8 mouse cellular contexts compared by ENCODE assay signal in genomic region chr14:25588946-25589937, GRCm38 (mm10).
DNase-seq lines count a peak whose midpoint lies in the region; ATAC-seq and TF ChIP-seq lines count a peak whose summit lies in the region.

No protein-coding gene starts in this region.

- peaks cover 12% of the 10 kb centered on the region for H3K4me1 ChIP-seq in bone marrow, adult 2 months (ENCODE audit: control insufficient read depth, insufficient read depth, low read length)
- H3K4me1 ChIP-seq in forebrain, embryonic 11.5 days (replicated peaks; ENCODE audit: control insufficient read depth, insufficient read depth, low read length), result peaks cover 59% of the 10 kb centered on the region
- H3K4me1 ChIP-seq in hindbrain, embryonic 13.5 days (replicated peaks), result peaks cover 83% of the 10 kb centered on the region
- peaks cover 68% of the 10 kb centered on the region for H3K4me1 ChIP-seq in midbrain, embryonic 16.5 days (ENCODE audit: control insufficient read depth, insufficient read depth, low read length)

- H3K36me3 ChIP-seq in forebrain, embryonic 11.5 days (ENCODE audit: control insufficient read depth, insufficient read depth, low read length), result no peaks in the 10 kb centered on the region; the same call in 1 of the 2 replicates
- 0 out of 2 replicates have a peak, but pooled peaks cover 2% of the 10 kb centered on the region for H3K36me3 ChIP-seq in hindbrain, embryonic 13.5 days
- no peaks in the 10 kb centered on the region for H3K36me3 ChIP-seq in midbrain, embryonic 16.5 days (ENCODE audit: control insufficient read depth, insufficient read depth, low read length)

- ATAC-seq in forebrain, embryonic 11.5 days (replicated peaks; ENCODE audit: low FRiP score), result no peak
- no peak for ATAC-seq in hindbrain, embryonic 13.5 days (ENCODE audit: low FRiP score)
- no peak for ATAC-seq in midbrain, embryonic 16.5 days

- no peaks in the 10 kb centered on the region for H3K9me3 ChIP-seq in forebrain, embryonic 11.5 days (ENCODE audit: control insufficient read depth, low read length)
- no peaks in the 10 kb centered on the region for H3K9me3 ChIP-seq in hindbrain, embryonic 13.5 days
- no peaks in the 10 kb centered on the region for H3K9me3 ChIP-seq in midbrain, embryonic 16.5 days (replicated peaks; ENCODE audit: control insufficient read depth, low read length, poor library complexity, severe bottlenecking)

- H3K27ac ChIP-seq in layer of hippocampus, adult 2 months, result peak overlapping the region; percentile 88
- H3K27ac ChIP-seq in bone marrow, adult 2 months (ENCODE audit: control insufficient read depth, insufficient read depth, low read depth, low read length, poor library complexity), result peak overlapping the region; percentile 72
- H3K27ac ChIP-seq in forebrain, embryonic 11.5 days (ENCODE audit: low read depth, low read length), result peak overlapping the region; percentile 97
- peak overlapping the region; percentile 100 for H3K27ac ChIP-seq in hindbrain, embryonic 13.5 days
- peak overlapping the region; percentile 48 for H3K27ac ChIP-seq in midbrain, embryonic 16.5 days (ENCODE audit: low read length)

- H3K4me3 ChIP-seq in layer of hippocampus, adult 2 months, result no peak overlapping the region
- H3K4me3 ChIP-seq in bone marrow, adult 2 months (replicated peaks; ENCODE audit: control insufficient read depth, low read depth, low read length), result no peak overlapping the region
- no peak overlapping the region for H3K4me3 ChIP-seq in forebrain, embryonic 11.5 days (ENCODE audit: low read depth, low read length)
- H3K4me3 ChIP-seq in hindbrain, embryonic 13.5 days, result no peak overlapping the region
- no peak overlapping the region for H3K4me3 ChIP-seq in midbrain, embryonic 16.5 days (ENCODE audit: low read depth, low read length)

- 45% methylated on average over 16 of the region's 16 CpGs for WGBS in bone marrow, adult 2 months
- 63% methylated on average over 16 of the region's 16 CpGs for WGBS in forebrain, embryonic 11.5 days
- WGBS in hindbrain, embryonic 13.5 days, result 51% methylated on average over 16 of the region's 16 CpGs
- 55% methylated on average over 16 of the region's 16 CpGs for WGBS in midbrain, embryonic 16.5 days

- no peak for TF ChIP-seq CTCF in layer of hippocampus, adult 2 months (conservative IDR thresholded peaks at IDR 0.05)
- no peak for TF ChIP-seq CTCF in bone marrow, adult 2 months (IDR thresholded peaks at IDR 0.05; ENCODE audit: control insufficient read depth, insufficient read depth, low read length)

- no peaks in the 10 kb centered on the region for H3K27me3 ChIP-seq in forebrain, embryonic 11.5 days (ENCODE audit: control insufficient read depth, insufficient read depth, low read length)
- no peaks in the 10 kb centered on the region for H3K27me3 ChIP-seq in hindbrain, embryonic 13.5 days
- H3K27me3 ChIP-seq in midbrain, embryonic 16.5 days (ENCODE audit: control insufficient read depth, insufficient read depth, low read depth, low read length), result no peaks in the 10 kb centered on the region

- peak overlapping the region; percentile 13; the same call in 1 of the 2 replicates for H3K9ac ChIP-seq in forebrain, embryonic 11.5 days (ENCODE audit: low read length)
- H3K9ac ChIP-seq in hindbrain, embryonic 13.5 days, result peak overlapping the region; percentile 39; the same call in 1 of the 2 replicates
- H3K9ac ChIP-seq in midbrain, embryonic 16.5 days (ENCODE audit: low read depth, low read length), result no peak overlapping the region

- DNase-seq in layer of hippocampus, adult 2 months (ENCODE audit: low spot score in 2 of 2), result no peak
- DNase-seq in layer of hippocampus, adult 9-10 months (ENCODE audit: low spot score), result no peak
- no peak for DNase-seq in forebrain, embryonic 11.5 days (ENCODE audit: low spot score)
- no peak for DNase-seq in layer of hippocampus, adult 8-10 months (ENCODE audit: low spot score in 2 of 2)
- DNase-seq in kidney, postnatal 25 days, result no peak

- no peak overlapping the region for H3K4me2 ChIP-seq in forebrain, embryonic 11.5 days (ENCODE audit: low read depth, low read length, severe bottlenecking)
- H3K4me2 ChIP-seq in hindbrain, embryonic 13.5 days, result no peak overlapping the region
- no peak overlapping the region for H3K4me2 ChIP-seq in midbrain, embryonic 16.5 days (ENCODE audit: low read length)

- no peak for TF ChIP-seq POLR2A in bone marrow, adult 2 months (IDR thresholded peaks at IDR 0.05; ENCODE audit: borderline replicate concordance, control insufficient read depth, low read depth, low read length)

Comparison
In these comparisons a context has a peak if more than half of its experiments do, and no peak if none do; other contexts are left out.
1. H3K27ac ChIP-seq: peak in every context shown above with its lines; median percentile 100 in hindbrain, embryonic 13.5 days; 97 in forebrain, embryonic 11.5 days; 88 in layer of hippocampus, adult 2 months; 72 in bone marrow, adult 2 months; 48 in midbrain, embryonic 16.5 days.